Mouse (Mus musculus): Measurements from ENCODE around the gene Skp1a.

- TF ChIP-seq CTCF (IDR thresholded peaks at IDR 0.05; ENCODE audit: borderline replicate concordance, extremely low read depth, insufficient read depth, insufficient read length) (no peak), POLR2A (IDR thresholded peaks at IDR 0.05; ENCODE audit: borderline replicate concordance, extremely low read depth, insufficient read depth, insufficient read length, poor library complexity, severe bottlenecking) (no peak)
These were observed 62.3 kb downstream of the Skp1a start for GRCm38 (mm10) chr11:52294103-52294502.
